Mouse (Mus musculus) left cerebral cortex, adult 11 months (tissue): Measurements from ENCODE around the gene Fbxl17.

Source experiments
- DNase-seq: peaks from one replicate; pipeline ENCODE4 v3.0.0; 2022; ENCODE audit warnings: low spot score

Fbxl17 gene

DNA sequence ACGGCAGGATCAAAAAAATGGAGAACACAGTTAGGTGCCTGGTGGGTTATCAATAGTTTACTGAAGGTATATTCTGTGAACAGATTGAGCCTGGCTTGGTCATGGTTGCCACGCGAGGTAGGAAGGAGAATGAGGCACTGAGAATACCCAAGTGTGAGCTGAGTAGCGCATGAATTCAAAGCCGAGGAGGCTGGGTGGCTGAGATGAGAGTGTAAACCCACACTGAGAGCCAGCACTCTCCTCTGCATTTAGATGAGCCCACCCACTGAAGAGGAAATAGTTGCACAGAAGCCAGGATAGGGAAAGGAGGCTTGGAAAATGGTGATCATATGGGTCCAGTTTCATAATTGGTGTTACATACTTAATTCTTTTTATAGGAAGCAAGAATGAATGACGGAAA lies 290.7 kb downstream of the Fbxl17 start:
- no peak for DNase-seq

DNA sequence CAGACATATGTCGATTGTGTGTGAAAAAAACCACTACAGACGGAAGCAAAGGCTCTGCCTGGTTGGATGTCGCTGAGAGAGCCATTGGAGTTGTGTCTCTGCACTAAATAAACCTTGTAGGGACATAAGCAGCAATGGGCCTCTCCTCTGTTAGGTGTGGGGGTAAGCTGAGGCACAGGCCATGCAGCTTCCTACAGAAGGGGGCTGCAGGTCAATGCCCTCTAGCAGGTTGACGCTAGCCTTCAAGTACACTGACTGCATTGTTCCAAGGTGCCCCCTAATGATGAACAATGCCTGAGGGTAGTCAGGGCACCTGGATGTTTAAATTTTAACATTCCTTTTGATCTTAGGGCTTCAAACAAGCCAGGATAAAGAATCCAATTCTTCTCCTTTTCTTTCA lies 291.5 kb downstream of the Fbxl17 start:
- no peak for DNase-seq

DNA sequence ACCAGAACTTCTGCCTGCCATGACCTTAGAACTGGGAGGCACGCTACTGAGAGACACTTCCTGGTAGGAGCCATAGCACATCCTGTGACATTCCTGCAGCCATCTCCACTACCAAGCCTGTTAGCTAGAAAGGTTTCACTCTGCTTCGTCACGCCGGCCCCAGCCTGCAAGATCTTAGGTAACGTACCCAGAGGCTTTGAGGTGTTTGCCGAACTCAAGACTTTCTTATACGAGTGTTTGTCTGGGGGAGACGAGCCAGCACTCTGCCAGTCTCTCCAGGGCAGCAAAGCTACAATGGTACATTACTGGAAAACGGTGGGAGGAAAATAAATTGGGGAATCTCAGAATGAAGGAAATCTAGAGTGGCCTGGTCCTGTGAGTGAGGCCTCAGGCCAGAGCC lies 292.1 kb downstream of the Fbxl17 start:
- DNase-seq = no peak

DNA sequence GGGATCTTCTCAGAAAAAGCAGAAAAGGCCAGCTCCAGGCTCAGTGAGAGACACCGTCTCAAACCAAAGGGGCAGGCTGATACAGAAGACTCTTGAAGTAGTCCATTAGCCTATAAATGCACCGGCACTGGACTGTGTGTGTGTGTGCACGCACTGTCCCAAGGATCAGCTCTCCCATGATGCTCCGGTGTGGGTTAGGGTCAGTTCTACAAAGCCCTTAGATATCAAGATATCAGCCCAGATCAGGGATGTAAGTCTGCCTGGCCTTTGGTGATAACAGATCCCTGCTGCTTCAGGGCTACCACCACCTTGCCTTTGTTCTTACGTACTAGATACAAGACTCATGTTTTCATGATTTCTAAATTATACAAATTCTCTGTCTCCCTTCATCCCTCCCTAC lies 294.5 kb downstream of the Fbxl17 start:
- DNase-seq = no peak

DNA sequence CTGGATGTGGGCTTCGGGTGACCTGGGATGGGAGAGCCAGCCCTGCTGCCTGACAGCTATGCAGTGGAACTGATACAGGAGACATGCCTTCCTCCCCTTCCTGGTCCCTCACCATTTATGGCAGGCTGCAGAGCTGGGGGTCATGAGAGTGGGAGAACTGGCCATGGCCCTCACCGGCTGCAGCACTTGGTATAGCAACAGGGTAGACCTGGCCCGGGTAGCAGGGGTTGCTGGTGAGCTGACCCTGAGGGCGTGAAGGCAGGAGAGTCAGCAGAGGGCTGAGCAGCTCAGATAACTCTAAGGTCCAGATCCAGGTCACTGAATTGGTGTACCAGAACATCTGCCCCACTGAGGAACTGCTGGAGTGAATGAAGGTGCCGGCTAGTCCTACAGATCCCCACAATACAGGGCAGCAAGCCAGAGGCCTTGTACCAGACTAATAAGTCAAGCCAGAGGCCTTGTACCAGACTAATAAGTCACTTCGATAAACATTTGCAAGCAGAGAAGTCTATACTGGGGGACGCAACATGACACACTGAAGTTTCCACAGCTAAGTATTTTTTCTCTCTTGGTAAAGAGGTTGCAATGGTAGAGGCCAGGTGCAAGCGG lies 296.1 kb downstream of the Fbxl17 start:
- DNase-seq = no peak

DNA sequence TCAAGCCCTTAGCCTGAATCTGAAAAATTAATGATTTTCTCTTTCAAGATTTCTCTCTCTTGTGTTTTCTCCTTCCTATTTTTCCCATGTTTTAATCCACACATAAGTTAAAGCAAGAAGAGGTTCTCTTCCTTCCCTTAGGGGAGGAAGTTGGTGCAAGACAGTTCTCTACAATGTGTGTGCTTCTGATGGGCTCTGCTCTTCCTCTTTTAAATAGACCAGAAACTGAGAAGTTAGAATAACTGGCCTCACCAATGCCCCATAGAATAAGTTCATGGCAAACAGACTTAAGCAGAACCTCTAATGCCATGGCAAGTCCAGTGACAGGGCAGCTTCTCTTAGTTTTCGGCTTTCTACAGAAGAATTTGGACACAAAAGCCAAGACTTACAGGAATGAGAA lies 301.1 kb downstream of the Fbxl17 start:
- DNase-seq = no peak

DNA sequence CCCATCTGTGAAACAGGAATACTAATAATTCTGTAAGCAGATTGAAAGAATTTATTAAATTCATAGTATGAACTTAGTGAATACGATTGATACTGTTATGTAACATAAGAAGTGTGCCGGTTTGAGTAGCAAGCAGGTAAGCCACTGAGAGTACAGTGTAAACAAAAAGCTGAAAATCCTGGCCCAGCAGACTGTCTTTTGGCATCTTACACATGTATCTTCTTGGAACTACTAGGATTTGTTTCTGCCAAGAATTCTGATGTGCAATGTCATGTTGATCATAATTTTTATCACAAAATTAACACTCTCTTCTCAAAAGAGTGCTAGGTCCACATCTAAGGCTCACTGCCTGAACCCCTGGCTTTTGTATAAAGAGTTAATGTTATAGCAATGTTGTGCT lies 304.3 kb downstream of the Fbxl17 start:
- no peak for DNase-seq

DNA sequence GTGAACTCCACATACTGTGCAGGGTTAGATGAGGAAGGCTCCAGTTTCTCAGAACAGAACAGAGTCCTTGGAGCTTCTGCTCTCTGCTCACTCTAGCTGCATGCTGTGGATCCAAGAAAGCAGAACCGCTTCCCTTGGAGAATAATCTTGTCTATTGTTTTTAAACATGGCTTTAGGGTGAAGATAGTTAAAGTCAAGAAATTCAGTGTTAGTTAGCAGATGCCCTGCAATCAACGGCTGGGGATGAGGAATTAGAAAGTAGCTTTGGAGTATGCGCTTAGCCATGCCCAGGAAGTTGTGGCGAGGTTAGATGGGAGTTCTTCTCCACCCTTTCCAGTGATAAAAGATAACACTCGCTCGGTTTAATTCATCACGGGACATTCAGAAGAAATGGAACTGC lies 306.6 kb downstream of the Fbxl17 start:
- DNase-seq = no peak

DNA sequence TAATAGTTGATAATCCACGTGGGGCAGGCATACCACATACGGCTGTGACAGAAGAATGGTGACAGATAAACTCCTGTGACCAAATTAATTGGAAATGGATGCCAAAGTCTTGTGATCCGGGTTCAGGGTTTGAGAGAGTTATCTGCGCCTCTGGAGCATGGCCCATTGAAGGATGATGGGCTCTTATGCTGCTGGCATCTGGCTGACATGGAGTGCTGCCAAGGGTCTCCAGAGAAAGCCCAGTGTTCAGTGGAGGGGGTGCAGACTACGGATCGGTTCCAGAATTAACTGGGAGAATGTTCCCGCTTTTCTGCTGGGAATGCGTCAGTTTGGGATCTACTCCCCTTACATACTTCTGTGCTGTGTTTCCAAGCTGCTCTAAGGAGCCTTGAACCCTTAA lies 308.5 kb downstream of the Fbxl17 start:
- DNase-seq = no peak

DNA sequence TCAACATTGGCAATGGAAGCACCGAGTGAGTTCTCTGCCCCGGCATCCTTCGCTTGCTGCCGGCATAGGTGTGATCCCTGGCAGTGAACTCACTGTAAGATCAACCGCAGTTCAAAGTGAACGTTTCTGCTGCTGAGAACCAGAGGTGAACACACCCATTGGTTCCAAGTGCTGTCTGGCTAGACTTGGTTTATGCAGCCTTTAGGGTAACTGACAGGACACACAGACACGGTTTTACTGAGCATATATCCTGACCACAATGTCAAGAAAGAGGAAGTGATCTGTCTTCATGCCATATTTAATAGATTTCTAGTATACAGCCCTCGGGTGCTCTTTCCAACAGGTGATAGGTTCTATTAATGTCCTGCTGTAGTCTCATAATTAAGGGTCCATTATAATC lies 310.5 kb downstream of the Fbxl17 start:
- DNase-seq = no peak

DNA sequence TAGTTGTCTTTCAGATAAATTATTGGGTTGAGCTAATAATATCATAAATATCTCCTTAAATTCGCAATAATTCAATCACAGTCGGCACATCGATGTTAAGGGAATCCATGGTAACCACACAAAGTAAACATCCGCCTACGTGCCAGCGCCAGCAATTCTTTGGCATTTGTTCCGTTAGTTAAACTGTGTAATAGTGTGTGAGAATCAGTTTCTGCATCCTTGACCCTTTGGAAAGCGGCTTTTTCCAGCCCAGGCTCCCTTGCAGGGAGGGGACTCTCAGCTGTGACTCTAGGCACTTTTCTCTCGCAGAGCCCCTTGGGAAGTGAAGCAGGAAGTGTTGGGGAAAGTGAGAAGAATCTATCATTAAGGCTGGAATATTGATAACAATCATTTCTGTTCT lies 314.3 kb downstream of the Fbxl17 start:
- no peak for DNase-seq

DNA sequence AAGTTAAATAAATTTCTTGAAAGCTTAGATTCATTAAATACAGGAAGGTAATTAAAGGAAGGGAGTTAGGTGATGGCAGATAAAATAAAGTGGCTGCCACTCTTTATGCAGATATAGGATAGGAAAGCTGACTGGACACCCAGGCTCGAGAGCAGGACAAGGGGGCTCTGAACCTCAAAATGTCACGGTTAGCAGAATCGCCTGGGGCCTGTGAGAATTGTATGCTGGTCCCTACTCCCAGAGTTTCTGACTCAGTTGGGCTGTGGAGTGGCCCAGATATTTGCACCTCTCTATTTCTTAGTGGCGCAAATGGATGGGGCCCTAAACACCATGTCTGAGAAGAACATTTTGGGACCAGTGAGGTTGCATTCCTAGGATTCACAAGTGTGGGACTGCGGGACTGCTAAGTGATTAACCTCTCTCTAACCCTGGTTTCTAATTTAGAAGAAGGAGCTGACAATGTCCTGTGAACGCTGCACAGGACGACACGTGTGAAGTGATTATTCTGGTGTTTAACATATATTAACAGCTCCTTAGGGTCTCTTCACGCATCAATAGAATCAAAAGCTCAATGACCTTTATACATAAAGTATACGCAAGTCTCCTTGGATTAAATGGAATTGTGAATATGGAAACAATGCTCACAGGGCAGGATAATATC lies 314.8 kb downstream of the Fbxl17 start:
- no peak for DNase-seq

DNA sequence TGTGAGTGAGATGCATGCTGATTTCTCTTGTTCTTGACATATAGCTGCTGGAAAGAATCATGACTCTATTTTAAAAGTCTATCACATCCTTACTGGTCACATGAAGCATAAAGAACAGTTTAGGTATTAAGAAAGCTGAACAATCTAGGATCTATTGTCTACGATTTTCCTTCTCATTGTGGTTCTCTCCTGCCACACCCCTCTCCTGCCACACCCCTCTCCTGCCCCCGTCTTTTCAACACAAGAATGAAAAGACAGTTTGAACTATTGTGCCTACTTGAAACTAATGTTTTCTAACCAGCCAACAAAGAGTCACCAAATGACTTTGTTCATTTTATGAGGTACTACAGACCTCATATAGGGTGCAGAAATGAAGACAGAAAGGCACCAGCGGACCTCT lies 316.4 kb downstream of the Fbxl17 start:
- no peak for DNase-seq

DNA sequence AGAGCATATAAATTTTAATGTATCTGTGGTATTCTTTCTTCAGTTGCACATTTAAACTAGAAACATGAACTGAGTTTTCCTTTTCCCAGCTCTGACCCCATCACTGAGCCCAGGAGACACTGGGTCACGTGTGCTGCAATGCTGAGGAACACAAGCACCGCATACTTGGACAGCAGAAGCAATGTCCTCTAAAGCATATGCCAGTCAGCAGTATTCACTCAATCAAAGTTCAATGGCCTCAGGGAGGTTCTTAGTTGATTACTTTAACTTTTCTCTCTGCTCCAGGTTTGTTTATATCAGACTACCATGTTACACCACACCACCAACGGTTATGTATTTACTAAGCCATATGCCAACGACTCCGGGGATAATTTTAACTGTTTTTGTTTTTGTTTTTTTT lies 318.2 kb downstream of the Fbxl17 start:
- DNase-seq = no peak

DNA sequence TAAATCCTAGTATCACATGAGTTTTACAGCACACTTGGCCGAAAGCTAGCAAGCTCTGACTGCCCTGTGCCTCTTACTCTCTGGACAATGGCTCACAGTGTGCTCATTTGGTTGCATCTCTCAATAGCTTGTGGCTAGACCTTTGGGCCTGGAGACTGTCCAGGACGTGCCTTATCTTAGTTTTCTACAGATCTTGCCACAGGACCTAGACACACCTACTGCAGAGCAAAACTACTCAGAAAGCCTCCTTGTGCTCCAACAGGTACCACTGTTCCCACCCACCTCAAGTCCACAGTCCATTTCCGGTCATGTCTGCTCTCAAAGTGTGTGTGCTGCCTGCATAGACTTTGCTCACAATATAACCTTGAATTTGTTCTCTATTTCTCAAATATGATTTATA lies 319.8 kb downstream of the Fbxl17 start:
- no peak for DNase-seq

DNA sequence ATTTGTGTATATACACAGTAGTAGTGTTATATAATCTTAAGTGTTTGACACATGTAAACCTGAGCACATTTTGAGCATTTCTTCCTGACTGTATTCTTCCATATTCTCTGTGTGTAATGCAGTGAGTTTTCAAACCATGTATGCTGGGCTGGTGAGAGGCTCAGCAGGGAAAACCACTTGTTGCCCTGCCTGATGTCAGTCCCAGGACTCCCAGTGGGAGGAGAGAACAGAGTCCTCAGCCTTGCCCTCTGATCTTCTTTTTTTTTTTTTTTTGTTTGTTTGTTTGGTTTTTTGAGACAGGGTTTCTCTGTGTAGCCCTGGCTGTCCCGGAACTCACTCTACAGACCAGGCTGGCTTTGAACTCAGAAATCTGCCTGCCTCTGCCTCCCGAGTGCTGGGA lies 321.5 kb downstream of the Fbxl17 start:
- DNase-seq = no peak

DNA sequence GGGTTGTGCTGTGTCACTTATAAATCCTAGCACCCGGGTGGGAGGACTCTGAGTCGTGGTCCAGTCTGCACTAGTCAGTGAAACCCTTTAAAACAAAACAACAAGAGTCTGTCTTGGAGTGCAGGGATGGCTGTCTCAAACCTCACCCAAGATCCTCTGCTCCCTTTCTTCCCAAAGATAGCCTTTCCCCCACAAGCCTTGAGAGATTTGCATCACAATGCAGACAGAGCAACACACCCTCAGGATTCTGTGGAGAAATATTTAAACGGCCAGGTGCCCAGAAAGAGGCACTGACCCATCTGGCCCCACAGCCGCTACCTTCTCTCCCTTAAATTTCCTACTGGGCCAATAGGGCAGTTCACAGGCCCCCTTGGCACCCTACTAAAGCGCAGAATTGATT lies 323.4 kb downstream of the Fbxl17 start:
- DNase-seq = no peak

DNA sequence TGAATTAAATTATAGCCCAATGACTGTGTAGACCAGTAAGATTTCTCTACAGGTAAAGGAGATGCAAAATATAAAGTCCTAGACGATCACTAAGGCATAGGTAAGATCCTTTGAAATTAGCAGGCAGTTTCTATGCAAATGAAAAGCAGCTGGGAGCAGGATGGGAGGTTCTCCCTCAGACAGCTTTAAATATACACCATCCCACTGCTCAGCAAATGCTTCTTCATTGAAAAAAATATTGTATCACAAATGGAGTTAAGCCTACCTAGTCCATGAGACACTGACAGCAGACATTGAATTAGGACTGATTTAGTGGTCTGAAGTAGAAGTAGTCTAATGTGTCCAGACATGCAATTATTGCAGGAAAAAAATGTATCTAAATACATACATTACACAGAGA lies 327.1 kb downstream of the Fbxl17 start:
- DNase-seq = no peak

DNA sequence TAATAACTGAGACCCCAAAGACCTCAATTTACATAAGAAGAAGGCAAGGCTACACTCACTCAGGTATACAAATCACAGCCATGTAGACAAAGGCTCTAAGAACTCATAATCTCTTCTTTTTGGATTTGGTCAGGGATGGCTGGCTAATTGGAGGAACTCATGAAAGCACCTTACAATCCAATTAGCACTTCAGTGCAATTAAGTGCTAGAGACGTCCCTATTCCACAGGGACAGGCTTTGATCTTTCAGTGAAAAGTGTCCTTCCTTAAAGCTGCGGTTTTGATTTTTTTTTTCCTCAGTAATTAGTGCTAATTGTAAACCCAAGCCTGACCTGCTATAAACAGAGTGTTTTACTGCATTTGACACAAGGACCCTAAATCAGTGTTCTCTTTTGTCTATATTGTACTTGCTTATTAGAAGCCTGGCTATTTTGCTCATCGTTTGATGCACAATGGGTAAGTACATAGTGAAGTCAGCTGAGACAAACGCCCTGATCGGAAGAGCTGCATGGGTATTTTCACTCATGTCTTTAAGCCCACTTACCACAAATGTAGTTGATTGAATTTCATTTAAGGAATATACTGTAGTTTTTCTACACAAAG lies 327.8 kb downstream of the Fbxl17 start:
- no peak for DNase-seq

DNA sequence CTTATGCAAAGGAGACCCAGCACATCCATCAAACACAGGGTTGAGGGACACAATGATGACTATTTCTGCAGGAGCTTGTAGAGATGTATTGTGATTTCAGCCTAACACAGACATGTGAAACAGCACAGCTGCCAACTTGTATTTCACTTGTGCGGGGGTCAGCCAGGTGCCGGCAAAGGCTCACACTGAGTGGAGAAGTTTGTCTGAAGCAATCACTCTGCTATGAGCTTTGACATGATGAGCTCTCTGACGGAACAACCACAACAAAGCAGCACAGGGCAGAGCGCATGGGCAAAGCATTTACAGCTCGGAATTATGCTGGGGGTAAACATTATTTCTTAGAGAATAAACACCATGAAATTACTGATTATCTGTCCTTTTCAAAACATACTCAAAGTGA lies 328.6 kb downstream of the Fbxl17 start:
- DNase-seq = no peak

DNA sequence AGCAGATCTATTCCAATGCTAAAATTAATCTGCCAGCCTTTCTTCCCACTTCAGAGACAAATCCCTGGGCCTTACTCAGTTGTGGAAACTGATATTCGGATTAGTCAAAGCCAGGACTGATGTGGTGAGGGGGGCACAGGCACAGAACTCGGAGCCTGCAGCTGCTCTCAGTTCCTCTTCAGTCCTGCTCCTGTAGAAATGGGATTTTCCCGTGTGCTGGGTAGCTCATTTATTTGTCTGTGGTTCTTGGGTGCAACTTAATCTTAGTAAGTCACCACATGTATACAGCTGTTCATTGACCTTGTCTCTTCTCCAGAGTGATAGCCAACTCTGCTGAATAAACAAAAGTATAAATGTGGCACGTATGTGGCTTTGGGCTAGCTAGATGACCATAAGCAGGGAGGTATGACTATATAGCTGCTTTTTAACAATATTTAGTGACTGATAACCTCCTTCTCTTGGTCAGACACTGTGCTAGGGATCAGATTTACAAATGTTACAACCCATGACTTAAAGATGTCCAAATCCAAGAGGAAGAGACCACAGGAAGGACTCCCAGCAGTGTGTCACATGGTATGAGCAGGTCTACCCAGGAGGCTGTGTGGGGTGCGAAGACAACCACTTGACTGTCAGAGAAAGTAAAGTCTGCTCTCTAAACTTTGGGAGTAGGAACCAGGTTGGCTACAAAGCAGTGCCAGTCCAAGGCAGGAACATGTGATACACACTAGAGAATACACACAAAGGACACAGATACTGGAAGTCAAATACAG lies 331.6 kb downstream of the Fbxl17 start:
- DNase-seq = no peak

DNA sequence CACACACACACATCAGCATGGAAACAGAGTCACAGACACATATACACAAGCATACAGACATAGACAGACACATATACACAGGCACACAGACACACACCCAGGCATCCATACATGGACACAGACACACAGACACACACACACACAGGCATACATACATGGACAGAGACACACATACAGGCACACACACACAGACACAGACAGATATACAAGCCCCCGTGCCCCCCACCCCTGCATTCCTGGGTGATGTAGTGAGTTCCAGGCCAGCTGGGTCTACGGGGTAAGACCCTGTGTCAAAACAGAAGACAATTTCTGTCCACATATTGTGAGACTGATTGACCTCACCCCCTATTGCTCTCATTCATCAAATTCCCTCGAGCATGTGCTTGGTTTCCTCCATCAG lies 332.6 kb downstream of the Fbxl17 start:
- no peak for DNase-seq

DNA sequence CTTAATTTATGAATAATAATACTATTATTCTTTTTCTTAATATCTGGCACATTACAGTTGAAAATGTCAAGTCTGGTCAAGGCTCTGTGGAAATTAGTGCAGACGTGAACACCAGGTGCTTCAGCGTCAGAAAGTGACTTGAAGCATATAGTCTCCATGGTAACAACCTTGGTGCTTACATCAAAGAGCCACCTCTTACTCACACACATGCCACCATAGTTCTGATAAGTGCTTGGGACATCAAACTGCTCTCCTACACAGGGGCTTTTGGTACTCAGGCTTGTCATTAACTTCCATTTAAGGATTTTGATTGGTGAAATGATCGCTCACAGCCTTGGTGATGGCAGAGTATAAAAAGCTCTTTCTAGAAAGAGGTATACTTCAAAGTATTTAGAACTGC lies 333.1 kb downstream of the Fbxl17 start:
- no peak for DNase-seq
